Mouse (Mus musculus): ENCODE data around the gene Nrap.

The Nrap gene

DNA sequence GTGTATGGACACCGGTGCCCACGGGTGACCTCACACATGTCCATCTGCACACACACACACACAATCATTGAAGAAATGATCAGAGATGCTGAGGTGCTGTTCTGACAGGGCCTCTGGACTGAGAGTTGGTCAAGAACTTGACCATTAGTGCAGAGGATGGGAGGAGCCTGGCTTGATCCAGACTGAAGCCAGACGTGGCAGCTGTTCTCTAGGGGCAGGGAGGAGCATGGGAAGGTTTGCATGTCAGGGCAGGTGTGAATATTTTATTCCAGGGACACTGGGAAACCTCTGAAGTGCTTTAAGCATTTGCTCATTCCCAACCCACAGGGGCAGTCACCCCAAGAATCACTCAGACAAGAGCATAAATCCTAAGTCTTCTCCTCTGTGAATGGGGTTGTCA is 92.6 kb downstream of the Nrap start:
- no peak for DNase-seq

- no peak for DNase-seq
These were observed 93.2 kb downstream of the Nrap start for GRCm38 (mm10) chr19:56296668-56297067.

- DNase-seq, result peak; percentile 86
These were observed 95.0 kb downstream of the Nrap start for GRCm38 (mm10) chr19:56294654-56295399.

DNA sequence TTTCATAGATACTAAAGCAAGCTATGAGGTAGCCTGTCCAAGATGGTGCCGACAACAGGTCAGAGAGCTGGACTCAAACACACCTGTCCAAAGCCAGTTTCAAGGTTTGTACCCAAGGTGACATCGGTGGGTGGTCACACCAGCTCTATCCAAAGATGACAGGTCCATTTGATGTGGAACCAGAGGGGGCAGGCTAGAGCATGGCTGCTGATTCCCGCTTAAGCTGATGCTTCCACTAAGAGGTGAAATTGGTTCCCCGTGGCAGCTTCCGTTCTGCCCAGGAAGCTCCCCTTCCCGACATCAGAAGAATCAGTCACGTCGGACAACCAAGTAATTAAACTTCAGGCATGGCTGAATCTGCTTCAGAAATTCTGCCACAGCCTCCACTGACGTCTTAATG is 97.5 kb downstream of the Nrap start:
- no peak for DNase-seq

DNA sequence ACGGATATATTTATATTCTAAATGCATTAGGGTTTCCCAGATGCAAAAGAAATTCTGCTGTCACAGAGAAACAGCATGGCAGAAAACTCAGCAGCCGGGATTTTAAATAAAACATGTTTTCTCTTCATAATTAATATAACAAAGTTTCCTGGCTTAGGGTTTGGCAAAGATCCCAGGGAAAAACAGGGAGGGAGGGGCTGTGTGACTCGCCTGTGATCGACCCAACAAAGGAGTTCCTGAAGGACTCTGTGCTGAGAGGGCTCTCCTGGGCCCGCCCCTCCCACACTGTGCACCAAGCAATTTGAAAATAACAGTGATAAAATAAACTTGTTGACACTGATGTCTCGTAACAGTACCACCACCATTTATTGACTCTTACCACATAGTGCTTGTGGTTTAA is 97.9 kb downstream of the Nrap start:
- DNase-seq, result no peak

GRCm38 (mm10) chr19:56289642-56290041 is 100.2 kb downstream of the Nrap start:
- no peak for DNase-seq

DNA sequence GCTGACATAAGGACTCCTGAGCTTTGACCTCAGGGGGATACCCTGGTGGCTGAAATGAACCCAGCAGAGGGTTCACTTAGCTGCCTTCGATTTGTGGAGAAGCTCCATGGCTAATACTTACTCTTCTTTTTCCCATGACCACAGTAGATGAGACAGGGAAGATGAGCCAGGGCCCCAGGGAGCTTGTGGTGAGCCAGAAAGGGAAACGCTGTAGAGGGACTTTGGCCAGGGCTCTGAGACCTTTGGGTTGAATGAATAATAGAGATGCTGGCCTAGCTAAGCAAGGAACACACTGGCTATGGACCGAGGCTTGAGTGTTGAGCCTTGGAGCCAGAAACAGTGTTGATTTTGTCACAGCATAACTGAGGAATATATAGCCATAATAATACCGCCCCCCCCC is 101.4 kb downstream of the Nrap start:
- DNase-seq, result no peak

- no peak for DNase-seq
These were observed 102.1 kb downstream of the Nrap start for GRCm38 (mm10) chr19:56287580-56288367.

DNA sequence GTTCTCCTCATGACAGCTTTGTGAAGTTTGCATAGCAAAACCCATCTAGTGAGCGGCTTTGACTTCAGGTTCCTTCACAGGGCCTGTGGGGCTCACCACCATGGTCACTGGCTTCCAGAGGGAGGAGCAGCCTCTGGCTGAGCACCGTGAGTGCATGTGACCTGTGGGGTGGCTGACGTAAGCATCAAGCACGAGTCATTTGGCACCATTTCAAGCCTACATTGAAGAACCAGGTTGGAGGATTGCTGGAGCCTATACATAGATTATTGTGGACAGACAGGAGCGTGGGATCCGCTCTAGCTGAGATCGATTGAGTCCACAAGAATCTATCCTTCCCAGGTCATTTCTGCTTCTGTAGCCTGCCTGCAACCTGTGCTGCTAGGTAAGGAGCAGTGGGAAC is 103.0 kb downstream of the Nrap start, which contains the start of gene Habp2:
TSS of gene Habp2 (plus strand) at position 272 of the 400 bp plus-strand sequence.
- no peak for DNase-seq

GRCm38 (mm10) chr19:56285222-56285621 is 104.6 kb downstream of the Nrap start:
- DNase-seq, result no peak

GRCm38 (mm10) chr19:56278366-56278765 is 111.5 kb downstream of the Nrap start:
- DNase-seq, result no peak

DNA sequence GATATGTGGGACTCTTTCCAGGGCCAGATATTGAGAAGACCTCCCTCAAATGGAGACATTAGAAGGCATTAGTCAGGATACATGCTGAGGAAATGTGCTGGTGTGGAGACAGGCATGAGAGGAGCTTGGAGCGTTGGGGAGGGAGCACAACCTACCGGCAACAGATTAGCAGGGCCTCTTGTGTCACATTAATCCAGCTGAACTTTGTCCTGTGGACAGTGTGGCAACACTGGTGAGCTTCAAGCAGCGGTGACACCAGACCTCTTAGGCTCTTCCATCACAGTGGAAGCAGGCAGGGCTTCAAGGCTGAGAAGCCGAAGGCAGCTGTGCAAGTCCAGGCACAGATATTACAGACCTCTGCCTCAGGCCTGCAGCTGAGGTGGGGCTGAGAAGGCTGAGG is 111.9 kb downstream of the Nrap start:
- no peak for DNase-seq

DNA sequence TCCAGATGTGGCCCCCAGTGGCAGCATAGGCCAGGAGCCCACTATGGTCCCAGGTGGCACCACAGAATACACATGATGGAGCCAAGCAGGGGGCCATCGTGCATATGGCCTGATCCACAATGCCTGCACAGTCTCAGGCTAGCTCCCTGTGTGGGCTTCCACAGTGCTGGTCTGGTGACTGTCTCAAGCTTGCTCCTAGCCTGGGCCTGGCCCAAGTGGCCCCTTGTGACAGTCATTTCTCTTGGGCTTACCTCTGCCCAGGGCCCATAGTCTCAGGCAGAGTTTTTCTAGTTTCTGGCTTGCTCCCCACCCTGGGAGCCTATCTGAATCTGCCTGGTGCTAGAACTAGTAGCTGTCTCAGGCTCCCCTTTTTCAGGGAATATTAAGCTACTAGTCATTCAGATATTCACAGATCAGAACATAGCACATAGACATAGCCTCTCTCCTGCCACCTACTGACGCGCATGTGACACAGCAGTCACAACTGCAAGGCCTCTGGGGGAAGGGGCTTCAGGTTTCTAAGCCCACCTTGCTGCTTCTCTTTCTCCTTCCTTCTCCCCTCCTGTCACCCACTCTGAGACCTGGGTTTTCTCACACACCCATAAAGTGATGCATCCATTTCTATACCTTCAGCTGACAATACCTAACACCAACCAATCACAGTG is 112.6 kb downstream of the Nrap start:
- no peak for DNase-seq

DNA sequence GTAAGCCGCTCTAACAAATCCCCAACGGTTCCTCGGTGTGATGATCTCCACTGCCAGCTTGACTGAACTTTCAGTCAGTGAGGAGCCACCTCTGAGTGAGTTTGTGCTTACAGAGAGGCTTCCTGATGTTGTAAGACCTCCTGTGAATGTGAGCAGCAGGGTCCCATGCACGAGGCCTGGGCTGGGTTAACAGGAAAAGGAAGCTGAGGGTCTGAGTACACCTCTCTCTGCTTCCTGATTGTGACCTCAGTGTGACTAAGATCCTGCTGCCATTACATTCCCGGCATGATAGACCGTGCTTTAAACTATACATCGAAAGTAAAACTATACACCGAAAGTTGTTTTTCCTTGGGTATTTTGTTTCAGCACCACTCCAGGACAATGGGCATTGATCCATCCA is 117.8 kb downstream of the Nrap start:
- DNase-seq, result no peak
